Mouse (Mus musculus) embryonic fibroblast, embryonic 13.5 days (primary cell): ENCODE measurements around the gene Brwd1.

ENCODE experiments used
- CTCF ChIP-seq: IDR thresholded peaks from 2 replicates; pipeline ENCODE4 v1.5.1; 2011; ENCODE audit warnings: mild to moderate bottlenecking, control low read depth, low read length, moderate library complexity, borderline replicate concordance; ENCODE audit not compliant: insufficient read depth
- POLR2A ChIP-seq: IDR thresholded peaks from 2 replicates; pipeline ENCODE4 v1.6.1; 2011; ENCODE audit warnings: low read depth, mild to moderate bottlenecking, control low read depth, low read length, moderate library complexity

GRCm38 (mm10) chr16:96080524-96080923 lies 1.8 kb downstream of the Brwd1 start:
- TF ChIP-seq CTCF = no peak
- no peak for TF ChIP-seq POLR2A
